8 mouse cellular contexts compared by ENCODE assay signal in genomic region chr9:113792651-113793512, GRCm38 (mm10). TPM values are rescaled to one million over a fixed set of nuclear protein-coding genes. Genes with fewer than 3 reads are reported as not detected.
DNase-seq lines count a peak whose midpoint lies in the region; ATAC-seq and TF ChIP-seq lines count a peak whose summit lies in the region.

No protein-coding gene starts in this region.

- no peaks in the 10 kb centered on the region for H3K36me3 ChIP-seq in hindbrain, postnatal 0 days (ENCODE audit: insufficient read depth, low read length)

- peak; percentile 62 to 63 for DNase-seq in adrenal gland, adult 18-20 months (ENCODE audit: low spot score in 2 of 2)
- DNase-seq in gastrocnemius, postnatal 10 days = peak; percentile 61
- DNase-seq in hindbrain, postnatal 0 days (ENCODE audit: low spot score) = peak; percentile 92
- DNase-seq in left cerebral cortex, adult 18-20 months (ENCODE audit: low spot score in 2 of 2) = peak; percentile 70 to 82
- peak; percentile 75 for DNase-seq in lung, postnatal 25 days (ENCODE audit: low spot score)
- DNase-seq in ovary, postnatal 36 days (ENCODE audit: low spot score) = peak; percentile 67
- peak; percentile 70 for DNase-seq in thymus, postnatal 4 days

- H3K9me3 ChIP-seq in hindbrain, postnatal 0 days (ENCODE audit: low read length) = no peaks in the 10 kb centered on the region

- H3K4me2 ChIP-seq in hindbrain, postnatal 0 days (ENCODE audit: low read depth, low read length) = peak overlapping the region; percentile 75

- H3K27me3 ChIP-seq in hindbrain, postnatal 0 days (ENCODE audit: insufficient read depth, low read length) = no peaks in the 10 kb centered on the region

- TF ChIP-seq CTCF in cortical plate, adult 2 months (IDR thresholded peaks at IDR 0.05; ENCODE audit: extremely low read depth, insufficient read depth, low read length) = no peak
- peak; percentile 23; the same call in 1 of the 2 replicates for TF ChIP-seq CTCF in hindbrain, postnatal 0 days (IDR thresholded peaks at IDR 0.05; ENCODE audit: low read depth)

- TF ChIP-seq POLR2A in cortical plate, adult 2 months (IDR thresholded peaks at IDR 0.05; ENCODE audit: extremely low read depth, insufficient read depth, low read length) = peak; percentile 97

- peak overlapping the region; percentile 74 for H3K4me3 ChIP-seq in cortical plate, adult 2 months (ENCODE audit: insufficient read depth, low read length)
- peak overlapping the region; percentile 59 for H3K4me3 ChIP-seq in hindbrain, postnatal 0 days (ENCODE audit: low read length)

- peaks cover 3% of the 10 kb centered on the region for H3K4me1 ChIP-seq in cortical plate, adult 2 months (ENCODE audit: control insufficient read depth, insufficient read depth, low read length)
- peaks cover 8% of the 10 kb centered on the region for H3K4me1 ChIP-seq in hindbrain, postnatal 0 days (ENCODE audit: insufficient read depth, low read length)

- peak; percentile 96 for ATAC-seq in hindbrain, postnatal 0 days

- WGBS in hindbrain, postnatal 0 days = under 1% methylated on average over 17 of the region's 17 CpGs

- peak overlapping the region; percentile 92 for H3K27ac ChIP-seq in cortical plate, adult 2 months (ENCODE audit: insufficient read depth, low read length)
- peak overlapping the region; percentile 91 for H3K27ac ChIP-seq in hindbrain, postnatal 0 days

- peak overlapping the region; percentile 72 for H3K9ac ChIP-seq in hindbrain, postnatal 0 days (replicated peaks; ENCODE audit: low read length)

RNA-seq across cellular contexts. Expression of gene Clasp2, which starts 51.6 kb away (rescaled TPM):
- total RNA-seq in adrenal gland, adult 18-20 months (2021) = 100 to 1,000 TPM; 147 to 243 TPM
- 124 TPM in 2 replicates for polyA plus RNA-seq in cortical plate, adult 2 months (2012; rRNA removed)
- 10 to 100 TPM; 48.2 to 52.2 TPM for total RNA-seq in gastrocnemius, postnatal 10 days (2021)
- 242 and 250 TPM in 2 replicates for total RNA-seq in hindbrain, postnatal 0 days (2014; rRNA removed)
- 107 and 108 TPM in 2 replicates for polyA plus RNA-seq in hindbrain, postnatal 0 days (2015; fragmentation: Nextera tagmentation; extraction: Ambion mirVana)
- 100 to 1,000 TPM; 199 to 200 TPM for total RNA-seq in left cerebral cortex, adult 18-20 months (2021)

Comparison
In these comparisons a context has a peak if more than half of its experiments do, and no peak if none do; other contexts are left out.
1. Peak in every context shown above with its lines: DNase-seq, ATAC-seq, H3K4me3 ChIP-seq and H3K27ac ChIP-seq.